Mouse (Mus musculus) intestine, postnatal 0 days (tissue): ENCODE measurements around the gene Fbxo24. TPM values are rescaled to one million over a fixed set of nuclear protein-coding genes. Genes with fewer than 3 reads are reported as not detected.

Source experiments
- ATAC-seq: fragments of 200-750 bp; cut with Nextera tagmentation; 2 replicates; pipeline ENCODE4 v1.8.0; 2017; ENCODE audit warnings: mild to moderate bottlenecking, moderate TSS enrichment, moderate library complexity
- H3K27ac ChIP-seq: fragments of 300-500 bp; sonication (generic); 2 replicates; pipeline ENCODE4 v1.5.1; 2014; ENCODE audit warnings: mild to moderate bottlenecking, low read depth, low read length, moderate library complexity
- H3K27me3 ChIP-seq: fragments of 300-500 bp; sonication (generic); replicated peaks from 2 replicates; pipeline ENCODE4 v1.6.1; 2014; ENCODE audit warnings: low read length, mixed read lengths; ENCODE audit not compliant: control insufficient read depth, insufficient read depth
- H3K36me3 ChIP-seq: fragments of 300-500 bp; sonication (generic); 2 replicates; pipeline ENCODE4 v1.6.1; 2014; ENCODE audit warnings: mild to moderate bottlenecking, moderate library complexity; ENCODE audit not compliant: control insufficient read depth, insufficient read depth
- H3K4me1 ChIP-seq: fragments of 300-500 bp; sonication (generic); replicated peaks from 2 replicates; pipeline ENCODE4 v1.6.1; 2014; ENCODE audit warnings: antibody characterized with exemption, low read length, mixed read lengths; ENCODE audit not compliant: control insufficient read depth, insufficient read depth
- H3K4me2 ChIP-seq: fragments of 300-500 bp; sonication (generic); replicated peaks from 2 replicates; pipeline ENCODE4 v1.6.1; 2014; ENCODE audit warnings: low read depth, mild to moderate bottlenecking, moderate library complexity
- H3K4me3 ChIP-seq: fragments of 300-500 bp; sonication (generic); 2 replicates; pipeline ENCODE4 v1.5.1; 2014; ENCODE audit warnings: low read depth, low read length
- H3K9ac ChIP-seq: fragments of 300-500 bp; sonication (generic); 2 replicates; pipeline ENCODE4 v1.6.1; 2014; ENCODE audit warnings: mild to moderate bottlenecking, low read depth, low read length
- H3K9me3 ChIP-seq: fragments of 300-500 bp; sonication (generic); 2 replicates; pipeline ENCODE4 v1.6.1; 2016; ENCODE audit warnings: mixed run types; ENCODE audit not compliant: control insufficient read depth
- CTCF ChIP-seq: sonication (generic); IDR thresholded peaks from 2 replicates; pipeline ENCODE4 v1.5.1; 2016; ENCODE audit warnings: low read depth, mild to moderate bottlenecking, control low read depth, antibody characterized with exemption, moderate library complexity
- WGBS: fragments of 180-500 bp; shearing (Covaris S2); extraction: QIAGEN DNeasy Blood & Tissue Kit; methylation state at CpG from one replicate; pipeline ENCODE4 v1.1.7; 2014; 5-methylcytosine and 5-hydroxymethylcytosine counted together
- polyA plus RNA-seq: library from polyadenylated mRNA; unstranded; fragments of >200 nt; fragmentation: Nextera tagmentation; extraction: Ambion mirVana; gene quantifications from 2 replicates; pipeline ENCODE4 v1.2.1, GENCODE M21; 2015

Fbxo24 gene
- polyA plus RNA-seq, 1 experiment from 2014 or later: 0.16 TPM

DNA sequence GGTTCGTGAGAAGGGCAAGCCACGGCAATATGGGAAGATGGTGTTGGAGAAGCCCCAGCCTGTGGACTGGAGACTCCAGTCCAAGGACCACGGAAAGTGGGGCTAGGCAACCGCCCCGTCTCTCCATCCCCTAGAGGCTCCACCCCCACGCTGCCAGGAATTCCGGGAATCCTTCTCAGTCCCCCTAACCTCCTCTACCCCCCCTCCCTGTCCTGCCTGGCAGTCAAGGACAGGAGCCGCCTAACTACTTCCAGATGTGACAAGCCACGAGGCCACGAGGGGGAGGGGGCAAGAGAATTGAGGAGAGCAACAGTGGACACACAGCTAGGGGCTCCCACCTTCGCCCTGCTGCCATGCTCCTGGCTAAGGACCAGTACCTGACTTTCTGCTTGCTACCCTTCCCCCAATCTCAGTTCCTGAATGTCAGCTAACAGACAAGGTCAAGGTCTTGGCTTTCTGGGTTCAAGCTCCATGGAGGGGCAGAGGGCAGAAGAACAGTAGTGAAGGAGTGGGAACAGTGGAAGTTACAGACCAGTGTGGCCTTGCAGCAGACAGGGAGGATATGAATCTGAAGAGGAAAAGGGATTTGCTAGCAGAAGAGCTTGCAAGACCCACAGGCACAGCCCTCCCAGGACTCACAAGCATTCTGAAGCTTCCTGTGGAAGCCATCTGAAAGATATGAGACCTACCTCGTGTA is 18.1 kb downstream of the Fbxo24 start:
- TF ChIP-seq CTCF: no peak
- H3K27ac ChIP-seq: peak overlapping the region; percentile 64
- peak overlapping the region; percentile 26; the same call in 1 of the 2 replicates for H3K9ac ChIP-seq
- H3K4me1 ChIP-seq: peaks cover 10% of the 10 kb centered on the region; the same call in 1 of the 2 replicates
- peaks cover 12% of the 10 kb centered on the region for H3K36me3 ChIP-seq
- H3K27me3 ChIP-seq: no peaks in the 10 kb centered on the region
- peak overlapping the region; percentile 55 for H3K4me2 ChIP-seq
- no peaks in the 10 kb centered on the region for H3K9me3 ChIP-seq
- no peak for ATAC-seq
- WGBS: 28% methylated on average over 12 of the region's 12 CpGs
- peak overlapping the region; percentile 9; the same call in 1 of the 2 replicates for H3K4me3 ChIP-seq

DNA sequence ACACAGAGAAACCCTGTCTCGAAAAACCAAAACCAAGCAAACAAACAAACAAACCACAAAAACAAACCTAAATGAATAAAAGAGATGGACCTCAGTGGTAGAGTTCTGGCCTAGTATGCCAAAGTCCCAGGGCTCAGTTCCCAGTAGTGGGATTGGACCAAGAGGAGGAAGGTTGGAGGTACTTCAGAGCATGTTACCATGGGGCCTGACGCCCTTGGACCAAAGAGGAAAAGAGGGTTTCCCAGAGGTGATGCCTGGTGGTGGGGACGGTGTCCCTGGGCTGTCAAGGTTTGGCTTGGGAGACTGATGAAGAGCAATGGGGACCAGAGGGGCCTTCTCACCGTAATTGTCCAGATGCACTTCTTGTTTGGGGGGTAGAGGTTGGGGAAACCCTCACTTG is 18.7 kb downstream of the Fbxo24 start:
- TF ChIP-seq CTCF: no peak
- Histone ChIP-seq H3K9me3 (no peaks in the 10 kb centered on the region), H3K4me2 (peak overlapping the region; percentile 55), H3K36me3 (peaks cover 18% of the 10 kb centered on the region), H3K27me3 (no peaks in the 10 kb centered on the region), H3K4me1 (peaks cover 10% of the 10 kb centered on the region; the same call in 1 of the 2 replicates), H3K9ac (no peak overlapping the region), H3K27ac (peak overlapping the region; percentile 64), H3K4me3 (peak overlapping the region; percentile 9; the same call in 1 of the 2 replicates)
- 76% methylated on average over 4 of the region's 4 CpGs for WGBS
- no peak for ATAC-seq

DNA sequence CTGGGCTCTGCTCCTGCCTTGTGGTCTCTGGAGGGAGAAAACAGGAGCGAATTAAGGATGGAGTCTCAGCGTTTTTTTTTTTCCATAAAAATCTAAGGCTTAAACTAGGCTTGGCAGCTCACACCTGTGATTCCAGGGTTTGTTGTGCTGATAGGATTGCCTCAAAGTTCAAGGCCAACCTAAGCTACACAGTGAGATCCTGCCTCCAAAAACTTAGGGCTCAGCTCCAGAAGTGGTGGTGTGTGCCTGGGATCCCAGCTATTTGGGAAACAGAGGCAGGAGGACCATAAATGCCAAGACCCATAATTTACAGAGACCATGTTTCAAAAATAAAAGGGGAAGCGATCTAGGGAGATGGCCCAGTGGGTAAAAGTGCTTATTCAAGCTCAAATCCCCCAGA is 19.5 kb downstream of the Fbxo24 start:
- Histone ChIP-seq H3K27me3 (no peaks in the 10 kb centered on the region), H3K9ac (no peak overlapping the region), H3K4me2 (no peak overlapping the region), H3K27ac (no peak overlapping the region), H3K36me3 (peaks cover 22% of the 10 kb centered on the region), H3K9me3 (no peaks in the 10 kb centered on the region), H3K4me3 (no peak overlapping the region), H3K4me1 (peaks cover 10% of the 10 kb centered on the region; the same call in 1 of the 2 replicates)
- TF ChIP-seq CTCF: no peak
- 60% methylated on average over 3 of the region's 3 CpGs for WGBS
- no peak for ATAC-seq

DNA sequence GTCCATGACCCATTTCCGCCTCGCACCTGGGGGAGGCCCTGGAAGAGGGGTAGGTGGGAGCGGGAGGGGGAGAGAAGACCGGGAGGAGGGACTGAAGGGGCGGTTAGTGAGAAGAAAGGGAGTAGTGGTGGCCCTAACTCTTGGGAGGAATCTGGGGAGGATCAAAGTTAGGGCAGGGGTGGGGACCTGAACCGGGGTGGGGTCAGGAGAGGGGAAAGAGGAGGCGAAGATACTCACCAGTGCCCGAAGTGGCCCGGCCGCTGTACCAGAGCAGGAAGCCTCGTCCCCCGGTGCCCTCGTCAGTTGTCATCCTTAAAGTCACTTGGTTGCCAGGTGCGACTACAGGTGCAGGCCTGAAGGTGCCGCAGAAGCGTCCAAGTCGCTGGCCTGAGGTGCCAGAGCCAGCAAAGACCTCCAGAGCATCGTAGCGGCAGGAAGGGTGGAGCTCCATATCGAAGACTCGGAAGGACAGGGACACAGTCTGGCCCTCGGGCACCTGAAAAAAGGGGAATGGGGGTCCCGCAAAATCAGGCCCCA is 20.1 kb downstream of the Fbxo24 start:
- Histone ChIP-seq H3K9me3 (no peaks in the 10 kb centered on the region), H3K9ac (no peak overlapping the region), H3K27ac (no peak overlapping the region), H3K4me1 (peaks cover 10% of the 10 kb centered on the region; the same call in 1 of the 2 replicates), H3K27me3 (no peaks in the 10 kb centered on the region), H3K36me3 (peaks cover 22% of the 10 kb centered on the region), H3K4me3 (no peak overlapping the region), H3K4me2 (peak overlapping the region; percentile 9; the same call in 1 of the 2 replicates)
- TF ChIP-seq CTCF: no peak
- no peak for ATAC-seq
- 34% methylated on average over 22 of the region's 23 CpGs for WGBS

DNA sequence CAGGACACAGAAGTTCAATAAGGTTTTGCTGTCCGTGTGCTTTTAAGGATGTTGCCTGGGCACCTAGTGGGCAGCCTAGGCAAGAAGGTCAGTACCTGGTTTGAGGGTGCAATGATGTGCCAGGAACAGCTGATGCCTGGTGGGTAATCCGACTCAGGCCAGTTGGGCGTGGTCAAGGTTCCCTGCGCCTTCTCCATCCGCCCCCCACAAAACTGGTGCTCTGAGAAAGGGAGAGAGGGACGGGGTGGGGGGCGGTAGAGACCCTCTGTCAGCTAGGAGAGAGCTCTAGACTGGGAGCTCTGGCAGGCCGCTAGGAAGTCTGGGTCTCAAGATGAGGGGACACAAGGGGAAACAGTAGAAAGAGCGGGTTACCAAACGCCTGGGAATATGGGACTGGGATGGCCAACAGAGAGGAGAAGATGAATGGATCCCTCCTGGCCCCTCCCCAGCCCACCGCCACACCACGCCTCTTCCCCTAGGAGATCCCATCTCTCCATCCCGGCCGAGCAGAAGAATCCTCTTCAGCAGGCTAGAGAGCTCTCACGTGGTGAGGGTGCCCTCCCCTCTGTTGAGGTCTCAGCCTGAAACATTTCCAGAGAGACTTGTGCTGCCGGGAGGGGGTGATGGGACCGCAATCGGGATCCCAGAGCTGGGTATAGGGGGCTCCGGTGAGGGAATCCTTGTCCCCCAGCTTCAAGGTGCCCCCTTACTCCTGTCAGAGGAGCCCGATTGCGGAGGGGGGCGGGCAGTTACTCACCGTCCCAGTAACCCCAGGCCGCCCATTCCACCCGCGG is 20.7 kb downstream of the Fbxo24 start:
- Histone ChIP-seq H3K27ac (no peak overlapping the region), H3K36me3 (peaks cover 22% of the 10 kb centered on the region), H3K4me2 (0 out of 2 replicates have a peak overlapping the region, but pooled peaks have one; percentile 9), H3K4me3 (no peak overlapping the region), H3K9me3 (no peaks in the 10 kb centered on the region), H3K4me1 (peaks cover 8% of the 10 kb centered on the region; the same call in 1 of the 2 replicates), H3K9ac (no peak overlapping the region), H3K27me3 (no peaks in the 10 kb centered on the region)
- WGBS: 45% methylated on average over 26 of the region's 26 CpGs
- no peak for TF ChIP-seq CTCF
- ATAC-seq: no peak

DNA sequence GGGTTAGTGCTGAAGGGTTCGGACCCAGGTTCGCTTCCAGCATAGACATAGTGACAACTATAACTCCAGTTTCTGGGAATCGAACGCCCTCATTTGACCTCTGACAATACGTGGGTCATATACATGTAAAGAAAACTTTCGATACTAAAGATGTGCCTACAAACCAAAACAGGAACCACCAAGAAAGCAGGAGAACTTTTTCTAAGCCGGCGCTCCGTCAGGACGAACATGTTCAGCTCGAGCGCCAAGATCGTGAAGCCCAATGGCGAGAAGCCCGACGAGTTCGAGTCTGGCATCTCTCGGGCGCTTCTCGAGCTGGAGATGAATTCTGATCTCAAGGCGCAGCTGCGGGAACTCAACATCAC is 27.5 kb downstream of the Fbxo24 start:
- TF ChIP-seq CTCF: no peak
- Histone ChIP-seq H3K9ac (peak overlapping the region; percentile 59), H3K4me2 (peak overlapping the region; percentile 99), H3K36me3 (peaks cover 19% of the 10 kb centered on the region), H3K4me1 (0 out of 2 replicates have a peak, but pooled peaks cover 7% of the 10 kb centered on the region), H3K27ac (peak overlapping the region; percentile 91), H3K27me3 (no peaks in the 10 kb centered on the region), H3K9me3 (no peaks in the 10 kb centered on the region), H3K4me3 (peak overlapping the region; percentile 73)
- WGBS: under 1% methylated on average over 22 of the region's 22 CpGs
- no peak for ATAC-seq
